Mouse (Mus musculus) MEL (cell line): Measurements from ENCODE around the gene Olfr1280.

Experiments
- MAX ChIP-seq: IDR thresholded peaks from 2 replicates; pipeline ENCODE4 v1.6.1; 2011; ENCODE audit warnings: low read length, improper control_type of control experiment
- POLR2A ChIP-seq, 2 experiments: IDR thresholded peaks; 2 replicates each; pipeline ENCODE4 v1.6.1; 2011 to 2012; ENCODE audit warnings: low read length in 2 of 2, mild to moderate bottlenecking in 2 of 2, control low read depth in 1 of 2, improper control_type of control experiment in 1 of 2, low read depth in 1 of 2, moderate library complexity in 1 of 2; ENCODE audit not compliant: control insufficient read depth in 1 of 2, insufficient read depth in 1 of 2, poor library complexity in 1 of 2

DNA sequence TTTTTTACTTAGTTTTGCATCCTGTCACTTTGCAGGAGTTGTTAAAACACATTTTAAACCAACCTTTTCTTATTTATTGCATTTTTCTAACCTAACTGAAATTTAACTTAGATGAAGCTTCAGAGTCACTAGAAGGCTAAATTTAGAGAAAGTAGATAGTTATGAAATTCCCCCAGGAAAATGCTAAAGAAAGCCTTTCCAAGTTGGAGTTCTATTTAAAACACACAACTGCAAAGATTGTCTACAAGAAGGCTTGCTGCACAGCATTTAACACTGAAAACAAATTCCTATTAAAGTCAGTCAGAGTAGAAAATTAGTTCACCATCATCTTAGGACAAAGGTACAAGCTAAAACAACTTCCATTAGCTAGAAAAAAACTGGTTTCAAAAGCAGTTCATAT lies 13.4 kb upstream of the Olfr1280 start, which contains the start of gene Olfr1279:
- no peak for TF ChIP-seq POLR2A (IDR thresholded peaks at IDR 0.05; ENCODE audit: control insufficient read depth in 1 of 2, insufficient read depth in 1 of 2, low read depth in 1 of 2, low read length in 2 of 2, poor library complexity in 1 of 2)
- TF ChIP-seq MAX, result no peak
